ENCODE assay signal across 12 mouse cellular contexts in the genomic region with DNA sequence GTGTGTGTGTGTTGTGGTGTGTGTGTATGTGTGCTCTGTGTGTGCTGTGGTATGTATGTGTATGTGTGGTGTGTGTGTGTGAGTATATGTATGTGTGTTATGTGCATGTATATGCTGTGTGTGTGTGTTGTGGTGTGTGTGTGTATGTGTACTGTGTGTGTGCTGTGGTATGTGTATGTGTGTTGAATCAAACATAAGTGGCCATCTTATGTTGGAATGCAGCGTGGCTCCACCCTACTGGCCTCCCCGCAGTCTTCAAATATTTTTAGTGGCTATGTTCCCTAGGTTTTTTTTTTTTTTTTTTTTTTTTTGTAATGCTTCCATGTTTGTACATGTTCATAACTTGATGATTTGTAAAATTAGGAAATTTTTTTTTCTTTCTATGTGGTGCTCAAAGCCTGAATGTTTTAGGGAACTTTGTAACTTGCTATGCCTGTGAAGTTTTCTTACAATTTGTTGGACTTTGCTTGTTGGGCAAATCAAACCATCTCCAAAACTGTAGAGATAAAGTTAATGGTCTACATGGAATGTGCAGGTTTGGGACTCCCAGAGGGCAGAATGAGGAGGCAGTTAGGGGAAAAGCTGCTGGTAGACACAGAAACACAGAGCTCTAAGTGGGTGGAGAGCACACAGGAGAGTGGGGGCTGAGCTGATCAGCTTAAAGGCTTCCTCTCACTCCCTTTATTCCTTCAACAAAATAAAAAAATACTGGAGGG.
DNase-seq lines count a peak whose midpoint lies in the region; ATAC-seq and TF ChIP-seq lines count a peak whose summit lies in the region.
"Had no signal": no experiment of that assay in that cellular context is flagged by ENCODE, and none has a peak within 500 bp of the region (broad histone marks: within the 10 kb centered on the region; RNA-seq: fewer than 3 reads in every experiment).

No protein-coding gene starts in this region.

- H3K4me3 ChIP-seq in heart, embryonic 11.5 days (ENCODE audit: low read depth, low read length) = no peak overlapping the region
- no peak overlapping the region for H3K4me3 ChIP-seq in liver, embryonic 12.5 days
- no peak overlapping the region for H3K4me3 ChIP-seq in embryonic facial prominence, embryonic 12.5 days
- H3K4me3 ChIP-seq in liver, postnatal 0 days (ENCODE audit: low read depth, low read length) = no peak overlapping the region
- H3K4me3 ChIP-seq in thymus, adult 2 months (ENCODE audit: control insufficient read depth, insufficient read depth, low read length) = no peak overlapping the region
- H3K4me3 ChIP-seq: midbrain, embryonic 10.5 days had no signal

- WGBS in heart, embryonic 11.5 days (ENCODE audit: insufficient replicate concordance) = 82% methylated on average over 2 of the region's 2 CpGs
- WGBS in liver, embryonic 12.5 days (ENCODE audit: insufficient replicate concordance) = 100% methylated on average over 2 of the region's 2 CpGs
- 94% methylated on average over 2 of the region's 2 CpGs for WGBS in embryonic facial prominence, embryonic 12.5 days
- WGBS in liver, postnatal 0 days (ENCODE audit: insufficient replicate concordance) = 78% methylated on average over 2 of the region's 2 CpGs
- 100% methylated on average over 2 of the region's 2 CpGs for whole genome bisulfite sequencing in thymus, adult 2 months

- H3K9ac ChIP-seq in heart, embryonic 11.5 days (ENCODE audit: low read depth, low read length) = no peak overlapping the region
- H3K9ac ChIP-seq in liver, embryonic 12.5 days = no peak overlapping the region
- H3K9ac ChIP-seq in embryonic facial prominence, embryonic 12.5 days = no peak overlapping the region
- no peak overlapping the region for H3K9ac ChIP-seq in liver, postnatal 0 days (replicated peaks)

- H3K27me3 ChIP-seq in heart, embryonic 11.5 days (ENCODE audit: control insufficient read depth, insufficient read depth, low read length) = no peaks in the 10 kb centered on the region
- no peaks in the 10 kb centered on the region for H3K27me3 ChIP-seq in liver, embryonic 12.5 days (replicated peaks)
- no peaks in the 10 kb centered on the region for H3K27me3 ChIP-seq in embryonic facial prominence, embryonic 12.5 days
- H3K27me3 ChIP-seq in liver, postnatal 0 days (ENCODE audit: insufficient read depth, low read length) = no peaks in the 10 kb centered on the region
- no peaks in the 10 kb centered on the region for H3K27me3 ChIP-seq in thymus, adult 2 months (ENCODE audit: control insufficient read depth, insufficient read depth, low read length)

- no peak overlapping the region for H3K4me2 ChIP-seq in heart, embryonic 11.5 days
- H3K4me2 ChIP-seq in liver, embryonic 12.5 days = no peak overlapping the region
- no peak overlapping the region for H3K4me2 ChIP-seq in embryonic facial prominence, embryonic 12.5 days (replicated peaks)
- H3K4me2 ChIP-seq in liver, postnatal 0 days (ENCODE audit: low read depth, low read length) = no peak overlapping the region

- TF ChIP-seq EP300 in liver, postnatal 0 days (IDR thresholded peaks at IDR 0.05; ENCODE audit: low read depth) = no peak

- TF ChIP-seq CTCF in liver, postnatal 0 days (IDR thresholded peaks at IDR 0.05; ENCODE audit: low read depth) = no peak
- no peak for TF ChIP-seq CTCF in thymus, adult 2 months (IDR thresholded peaks at IDR 0.05; ENCODE audit: borderline replicate concordance, control insufficient read depth, extremely low read depth, insufficient read depth, low read length, poor library complexity)

- no peaks in the 10 kb centered on the region for H3K9me3 ChIP-seq in heart, embryonic 11.5 days (replicated peaks; ENCODE audit: control insufficient read depth, low read length)
- no peaks in the 10 kb centered on the region for H3K9me3 ChIP-seq in liver, embryonic 12.5 days (replicated peaks)
- no peaks in the 10 kb centered on the region for H3K9me3 ChIP-seq in embryonic facial prominence, embryonic 12.5 days
- H3K9me3 ChIP-seq in liver, postnatal 0 days (ENCODE audit: low read length) = no peaks in the 10 kb centered on the region
- H3K9me3 ChIP-seq: midbrain, embryonic 10.5 days had no signal

- no peak for ATAC-seq in heart, embryonic 11.5 days (replicated peaks; ENCODE audit: insufficient number of reproducible peaks, low FRiP score, low TSS enrichment)
- no peak for ATAC-seq in liver, embryonic 12.5 days
- ATAC-seq in embryonic facial prominence, embryonic 12.5 days (ENCODE audit: insufficient number of reproducible peaks, insufficient read depth, low FRiP score, low TSS enrichment) = no peak
- ATAC-seq in liver, postnatal 0 days = no peak

- no peak for DNase-seq in heart, postnatal 14 days
- no peak for DNase-seq in liver
- no peak for DNase-seq in liver, postnatal 0 days
- DNase-seq in urinary bladder, postnatal 36 days (ENCODE audit: low spot score in 2 of 2) = no peak
- DNase-seq in thymus, adult 2 months = no peak
- DNase-seq: cerebellum, postnatal 14 days; retina, postnatal 1 day; spleen, adult 18-20 months had no signal

- peaks cover 3% of the 10 kb centered on the region for H3K36me3 ChIP-seq in heart, embryonic 11.5 days (ENCODE audit: control insufficient read depth, insufficient read depth, low read length)
- H3K36me3 ChIP-seq in liver, embryonic 12.5 days = peaks cover under 1% of the 10 kb centered on the region; the same call in 1 of the 2 replicates
- H3K36me3 ChIP-seq in embryonic facial prominence, embryonic 12.5 days = peaks cover 27% of the 10 kb centered on the region
- H3K36me3 ChIP-seq in liver, postnatal 0 days (replicated peaks; ENCODE audit: insufficient read depth, low read length) = peaks cover under 1% of the 10 kb centered on the region; the same call in 1 of the 2 replicates
- no peaks in the 10 kb centered on the region for H3K36me3 ChIP-seq in thymus, adult 2 months (ENCODE audit: control insufficient read depth, insufficient read depth, low read length)

- 0 out of 2 replicates have a peak overlapping the region, but pooled peaks have one; percentile 79 for H3K27ac ChIP-seq in heart, embryonic 11.5 days (ENCODE audit: low read depth, low read length)
- 0 out of 2 replicates have a peak overlapping the region, but pooled peaks have one; percentile 1 for H3K27ac ChIP-seq in liver, embryonic 12.5 days
- 0 out of 2 replicates have a peak overlapping the region, but pooled peaks have one; percentile 75 for H3K27ac ChIP-seq in embryonic facial prominence, embryonic 12.5 days
- peak overlapping the region; percentile 19; the same call in 1 of the 2 replicates for H3K27ac ChIP-seq in liver, postnatal 0 days (ENCODE audit: low read depth)
- H3K27ac ChIP-seq in thymus, adult 2 months (ENCODE audit: control insufficient read depth, insufficient read depth, low read length) = no peak overlapping the region
- H3K27ac ChIP-seq: midbrain, embryonic 10.5 days had no signal

- no peak for TF ChIP-seq POLR2A in thymus, adult 2 months (IDR thresholded peaks at IDR 0.05; ENCODE audit: control insufficient read depth, extremely low read depth, insufficient read depth, low read length, poor library complexity)

- intact Hi-C loops in heart, postnatal 14 days (cut with DNase I) = loop anchor here (5.0 kb wide), 1 partner anchor 35 kb away; no protein-coding TSS in a partner anchor

- peaks cover 63% of the 10 kb centered on the region for H3K4me1 ChIP-seq in heart, embryonic 11.5 days (ENCODE audit: control insufficient read depth, insufficient read depth, low read length)
- peaks cover 48% of the 10 kb centered on the region for H3K4me1 ChIP-seq in liver, embryonic 12.5 days
- peaks cover 50% of the 10 kb centered on the region for H3K4me1 ChIP-seq in embryonic facial prominence, embryonic 12.5 days
- peaks cover 40% of the 10 kb centered on the region for H3K4me1 ChIP-seq in liver, postnatal 0 days (ENCODE audit: insufficient read depth)
- H3K4me1 ChIP-seq in thymus, adult 2 months (replicated peaks; ENCODE audit: control insufficient read depth, insufficient read depth, low read length) = peaks cover 34% of the 10 kb centered on the region
